Mouse (Mus musculus): ENCODE results near the gene Rdh11. TPM values are rescaled to one million over a fixed set of nuclear protein-coding genes. Genes with fewer than 3 reads are reported as not detected.
A peak's percentile ranks its signal among the peaks of the same experiment; 100 is the strongest.

Gene Rdh11
- polyA plus RNA-seq, 1 experiment, result not detected

DNA sequence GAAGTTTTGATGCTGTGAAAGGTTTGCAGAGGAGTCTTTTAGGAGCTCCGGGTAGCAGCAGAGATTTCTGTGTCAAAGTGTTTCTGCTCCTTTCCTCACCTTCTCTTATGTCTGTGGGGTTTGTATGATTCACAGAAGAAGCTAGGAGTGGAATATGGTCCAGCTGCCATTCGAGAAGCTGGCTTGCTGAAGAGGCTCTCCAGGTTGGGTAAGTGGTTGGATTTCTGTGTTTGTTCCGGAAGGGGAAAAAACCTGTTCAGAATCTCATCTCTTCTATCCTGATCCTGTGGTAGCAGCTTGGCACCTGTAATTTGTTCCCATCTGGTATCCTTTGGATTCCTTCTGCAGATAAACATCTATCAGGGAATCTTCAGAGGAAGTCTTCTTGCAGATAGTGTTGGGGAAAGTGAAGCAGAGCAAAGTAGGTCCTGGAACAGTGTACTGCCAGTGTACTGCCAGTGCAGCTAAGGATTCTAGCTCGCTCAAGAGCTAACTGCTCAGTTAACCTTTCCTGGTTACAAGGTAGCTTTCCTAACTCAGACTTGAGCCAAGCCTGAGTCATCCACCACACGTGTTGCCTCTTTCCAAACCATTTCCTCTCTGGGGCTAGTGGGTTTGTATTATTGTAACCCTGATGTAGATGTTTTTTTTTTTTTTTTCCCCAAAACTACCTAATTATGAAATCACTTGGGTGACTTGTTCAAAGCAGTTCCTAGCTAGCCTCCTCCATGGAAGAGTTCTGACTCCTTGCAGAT is 60.2 kb downstream of the Rdh11 start:
- Histone ChIP-seq H3K27ac (ENCODE audit: insufficient read depth, low read depth, low read length) (no peak overlapping the region), H3K4me1 (ENCODE audit: control insufficient read depth, insufficient read depth, low read length) (peaks cover 14% of the 10 kb centered on the region), H3K4me3 (ENCODE audit: insufficient read depth, low read depth, low read length) (peak overlapping the region; percentile 60)
- TF ChIP-seq CTCF (IDR thresholded peaks at IDR 0.05; ENCODE audit: insufficient read depth, low read depth, low read length) (no peak), POLR2A (IDR thresholded peaks at IDR 0.05; ENCODE audit: insufficient read depth, low read depth, low read length) (no peak)
- WGBS, result 21% methylated on average over 5 of the region's 5 CpGs

DNA sequence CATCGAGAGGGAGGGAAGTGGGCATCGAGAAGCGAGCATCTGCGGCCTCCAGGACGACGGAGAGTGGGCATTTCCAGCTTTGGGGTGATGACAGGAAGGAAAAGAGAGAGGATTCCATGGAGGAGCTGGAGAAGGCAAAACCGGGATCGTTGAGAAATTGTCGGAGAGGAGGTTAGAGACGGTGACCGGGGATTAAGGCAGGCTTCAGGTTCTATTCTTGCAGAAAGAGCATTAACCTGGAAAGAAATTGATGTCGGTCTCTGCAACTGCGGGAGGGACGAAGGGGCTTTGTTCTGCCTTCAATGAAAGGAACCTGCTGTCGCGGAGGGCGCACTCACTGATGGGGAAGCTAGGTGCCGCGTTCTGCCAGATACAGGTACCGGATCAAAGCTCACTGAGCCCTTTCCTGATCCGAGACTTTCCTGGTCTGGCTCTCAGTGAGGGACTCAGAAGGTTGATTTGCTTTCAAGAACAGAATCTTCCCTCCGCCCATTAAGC is 60.9 kb downstream of the Rdh11 start:
- TF ChIP-seq CTCF (IDR thresholded peaks at IDR 0.05; ENCODE audit: insufficient read depth, low read depth, low read length) (no peak), POLR2A (IDR thresholded peaks at IDR 0.05; ENCODE audit: insufficient read depth, low read depth, low read length) (no peak)
- Histone ChIP-seq H3K27ac (ENCODE audit: insufficient read depth, low read depth, low read length) (no peak overlapping the region), H3K4me3 (ENCODE audit: insufficient read depth, low read depth, low read length) (peak overlapping the region; percentile 60)

DNA sequence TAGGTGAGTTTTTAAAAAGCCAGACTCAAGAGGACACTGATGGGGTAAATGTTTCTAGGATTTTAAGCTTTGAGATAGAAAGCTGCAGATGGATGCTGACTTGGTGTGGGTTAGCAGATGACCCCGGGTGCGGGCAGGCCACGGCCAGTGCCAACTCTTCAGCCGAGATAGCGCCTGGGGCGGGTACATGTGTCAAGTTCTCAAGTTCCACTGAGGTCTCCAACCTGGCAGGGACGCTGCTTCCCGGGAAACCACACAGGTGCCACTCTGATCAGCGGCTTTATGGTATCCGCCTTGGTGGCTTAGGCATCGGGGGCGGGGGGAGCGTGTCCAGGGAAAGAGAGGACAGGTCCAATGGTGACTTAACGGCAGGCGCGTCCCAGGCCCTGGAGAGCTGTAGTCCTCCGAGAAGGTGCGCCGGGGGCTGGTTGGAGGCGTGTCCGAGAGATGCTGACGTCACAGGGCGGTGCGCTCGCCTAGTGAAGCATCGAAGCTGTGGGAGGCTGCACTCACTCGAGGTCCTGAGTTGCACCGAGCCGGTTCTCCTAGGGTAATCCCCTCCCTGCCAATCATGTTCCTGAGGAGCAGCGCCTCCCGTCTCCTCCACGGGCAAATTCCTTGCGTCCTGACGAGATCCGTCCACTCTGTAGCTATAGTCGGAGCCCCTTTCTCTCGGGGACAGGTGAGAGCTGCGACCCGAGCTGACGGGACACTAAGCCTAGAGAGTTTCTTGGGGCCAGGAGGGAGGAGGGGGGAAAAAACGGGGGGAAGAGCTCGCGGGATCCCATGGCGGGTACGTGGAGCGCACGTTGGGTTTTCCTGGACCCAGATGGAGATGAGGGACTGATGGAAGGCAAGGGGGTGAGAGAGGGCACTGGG is 61.6 kb downstream of the Rdh11 start, which contains the start of gene Arg2:
TSS of gene Arg2 (plus strand) at position 479 of the 879 bp plus-strand sequence.
- peak within 1 kb of the TSS; percentile 60 for H3K4me3 ChIP-seq (ENCODE audit: insufficient read depth, low read depth, low read length)
- TF ChIP-seq POLR2A (IDR thresholded peaks at IDR 0.05; ENCODE audit: insufficient read depth, low read depth, low read length) (peak; percentile 55), CTCF (IDR thresholded peaks at IDR 0.05; ENCODE audit: insufficient read depth, low read depth, low read length) (no peak)
- H3K27ac ChIP-seq (ENCODE audit: insufficient read depth, low read depth, low read length), result no peak within 1 kb of the TSS
- H3K4me1 ChIP-seq (ENCODE audit: control insufficient read depth, insufficient read depth, low read length), result peaks cover 14% of the 10 kb centered on the region
- WGBS, result 2% methylated on average over 47 of the region's 47 CpGs

More for the DNA sequence above, 60.9 kb downstream of the Rdh11 start:
- H3K4me1 ChIP-seq (ENCODE audit: control insufficient read depth, insufficient read depth, low read length), result peaks cover 14% of the 10 kb centered on the region
- 2% methylated on average over 22 of the region's 22 CpGs for WGBS

Other genes with a start within 250 kb of the Rdh11 start
- gene Tmem229b, start 184.7 kb downstream of the Rdh11 start, polyA plus RNA-seq (2012; ENCODE audit: insufficient read depth, insufficient read length, low replicate concordance, missing spikeins), result not detected in 2 replicates
- gene Plekhh1, start 163.1 kb downstream of the Rdh11 start, polyA plus RNA-seq (2012; ENCODE audit: insufficient read depth, insufficient read length, low replicate concordance, missing spikeins), result not detected in 2 replicates
- not detected in 2 replicates for gene Pigh, start 102.6 kb downstream of the Rdh11 start, polyA plus RNA-seq (2012; ENCODE audit: insufficient read depth, insufficient read length, low replicate concordance, missing spikeins)
- not detected in 2 replicates for gene Arg2, start 61.5 kb downstream of the Rdh11 start, polyA plus RNA-seq (2012; ENCODE audit: insufficient read depth, insufficient read length, low replicate concordance, missing spikeins)
- not detected in 2 replicates for gene Vti1b, start 19.6 kb downstream of the Rdh11 start, polyA plus RNA-seq (2012; ENCODE audit: insufficient read depth, insufficient read length, low replicate concordance, missing spikeins)
- not detected in 2 replicates for gene Rdh12, start 16.6 kb upstream of the Rdh11 start, polyA plus RNA-seq (2012; ENCODE audit: insufficient read depth, insufficient read length, low replicate concordance, missing spikeins)
- gene Zfyve26, start 104.0 kb upstream of the Rdh11 start, polyA plus RNA-seq (2012; ENCODE audit: insufficient read depth, insufficient read length, low replicate concordance, missing spikeins), result not detected in 2 replicates
- gene Rad51b, start 105.0 kb upstream of the Rdh11 start, polyA plus RNA-seq (2012; ENCODE audit: insufficient read depth, insufficient read length, low replicate concordance, missing spikeins), result not detected in 2 replicates